Mouse (Mus musculus) gastrocnemius, postnatal 25 days (tissue): ENCODE results near the gene Cox4i1. TPM values are rescaled to one million over a fixed set of nuclear protein-coding genes. Genes with fewer than 3 reads are reported as not detected.
A peak's percentile ranks its signal among the peaks of the same experiment; 100 is the strongest.

Experiments
- DNase-seq: peaks from one replicate; pipeline ENCODE4 v3.0.0; 2022
- total RNA-seq, 2 experiments: library from RNA; stranded (reverse); gene quantifications; 1 replicate in 1 of 2; 2 replicates in 1 of 2; pipeline ENCODE4 v1.2.3; 2021

The Cox4i1 gene
- total RNA-seq, 2 experiments from 2014 or later, result 1,728 to 1,814 TPM

- no peak for DNase-seq
Measured at GRCm38 (mm10) chr8:120692934-120693333, 24.9 kb downstream of the Cox4i1 start.

- no peak for DNase-seq
Measured at GRCm38 (mm10) chr8:120693861-120694493, 26.0 kb downstream of the Cox4i1 start.

GRCm38 (mm10) chr8:120696401-120697153, 28.6 kb downstream of the Cox4i1 start:
- no peak for DNase-seq

GRCm38 (mm10) chr8:120697154-120697978, 29.3 kb downstream of the Cox4i1 start:
- DNase-seq, result peak; percentile 46

- DNase-seq, result no peak
Measured at GRCm38 (mm10) chr8:120697979-120698272, 29.9 kb downstream of the Cox4i1 start.

- DNase-seq, result no peak
Measured at GRCm38 (mm10) chr8:120698426-120698825, 30.4 kb downstream of the Cox4i1 start.

GRCm38 (mm10) chr8:120699079-120699478, 31.1 kb downstream of the Cox4i1 start:
- DNase-seq, result no peak

- no peak for DNase-seq
Measured at GRCm38 (mm10) chr8:120699565-120699964, 31.5 kb downstream of the Cox4i1 start.

GRCm38 (mm10) chr8:120700053-120700452, 32.0 kb downstream of the Cox4i1 start:
- no peak for DNase-seq

GRCm38 (mm10) chr8:120701758-120702465, 33.9 kb downstream of the Cox4i1 start:
- DNase-seq, result no peak

- DNase-seq, result no peak
Measured at GRCm38 (mm10) chr8:120704203-120704602, 36.2 kb downstream of the Cox4i1 start.

GRCm38 (mm10) chr8:120705163-120705562, 37.1 kb downstream of the Cox4i1 start:
- no peak for DNase-seq

GRCm38 (mm10) chr8:120706193-120706592, 38.2 kb downstream of the Cox4i1 start:
- no peak for DNase-seq

- DNase-seq, result no peak
Measured at GRCm38 (mm10) chr8:120709176-120709575, 41.2 kb downstream of the Cox4i1 start.

GRCm38 (mm10) chr8:120715200-120715599, 47.2 kb downstream of the Cox4i1 start:
- DNase-seq, result no peak

- no peak for DNase-seq
Measured at GRCm38 (mm10) chr8:120715996-120716680, 48.1 kb downstream of the Cox4i1 start.

- no peak for DNase-seq
Measured at GRCm38 (mm10) chr8:120719586-120720236, 51.7 kb downstream of the Cox4i1 start.

GRCm38 (mm10) chr8:120723025-120723424, 55.0 kb downstream of the Cox4i1 start:
- DNase-seq, result no peak
